Mouse (Mus musculus) kidney, embryonic 15.5 days (tissue): ENCODE measurements around the gene Olfr1352. TPM values are rescaled to one million over a fixed set of nuclear protein-coding genes. Genes with fewer than 3 reads are reported as not detected.
"Not testable (repeated sequence)": the region's sequence is repeated elsewhere in the genome, so short reads cannot be mapped to it uniquely, and the experiment has no call there.

Source experiments
- ATAC-seq: fragments of 200-750 bp; cut with Nextera tagmentation; replicated peaks from 2 replicates; pipeline ENCODE4 v1.8.0; 2017; ENCODE audit warnings: moderate TSS enrichment; ENCODE audit not compliant: low FRiP score
- H3K27ac ChIP-seq: fragments of 300-500 bp; sonication (generic); 2 replicates; pipeline ENCODE4 v1.5.1; 2015; ENCODE audit warnings: mild to moderate bottlenecking, inconsistent platforms
- H3K27me3 ChIP-seq: fragments of 300-500 bp; sonication (generic); 2 replicates; pipeline ENCODE4 v1.6.1; 2015; ENCODE audit warnings: inconsistent platforms
- H3K36me3 ChIP-seq: fragments of 300-500 bp; sonication (generic); 2 replicates; pipeline ENCODE4 v1.6.1; 2015; ENCODE audit warnings: inconsistent platforms
- H3K4me1 ChIP-seq: fragments of 300-500 bp; sonication (generic); 2 replicates; pipeline ENCODE4 v1.6.1; 2015; ENCODE audit warnings: inconsistent platforms
- H3K4me2 ChIP-seq: fragments of 300-500 bp; sonication (generic); 2 replicates; pipeline ENCODE4 v1.6.1; 2015; ENCODE audit warnings: moderate library complexity, mild to moderate bottlenecking, inconsistent platforms
- H3K4me3 ChIP-seq: fragments of 300-500 bp; sonication (generic); replicated peaks from 2 replicates; pipeline ENCODE4 v1.5.1; 2015; ENCODE audit warnings: mild to moderate bottlenecking, inconsistent platforms
- H3K9ac ChIP-seq: fragments of 300-500 bp; sonication (generic); 2 replicates; pipeline ENCODE4 v1.6.1; 2015; ENCODE audit warnings: mild to moderate bottlenecking, inconsistent platforms
- H3K9me3 ChIP-seq: fragments of 300-500 bp; sonication (generic); replicated peaks from 2 replicates; pipeline ENCODE4 v1.6.1; 2016; ENCODE audit warnings: inconsistent platforms
- WGBS: fragments of 180-500 bp; shearing (Covaris S2); methylation state at CpG from one replicate; pipeline ENCODE4 v1.1.7; 2015; ENCODE audit warnings: mixed read lengths; 5-methylcytosine and 5-hydroxymethylcytosine counted together
- polyA plus RNA-seq: library from polyadenylated mRNA; unstranded; fragments of >200 nt; fragmentation: Nextera tagmentation; extraction: Ambion mirVana; gene quantifications from 2 replicates; pipeline ENCODE4 v1.2.1, GENCODE M21; 2015

Olfr1352 gene
- polyA plus RNA-seq, result not detected in 2 replicates

DNA sequence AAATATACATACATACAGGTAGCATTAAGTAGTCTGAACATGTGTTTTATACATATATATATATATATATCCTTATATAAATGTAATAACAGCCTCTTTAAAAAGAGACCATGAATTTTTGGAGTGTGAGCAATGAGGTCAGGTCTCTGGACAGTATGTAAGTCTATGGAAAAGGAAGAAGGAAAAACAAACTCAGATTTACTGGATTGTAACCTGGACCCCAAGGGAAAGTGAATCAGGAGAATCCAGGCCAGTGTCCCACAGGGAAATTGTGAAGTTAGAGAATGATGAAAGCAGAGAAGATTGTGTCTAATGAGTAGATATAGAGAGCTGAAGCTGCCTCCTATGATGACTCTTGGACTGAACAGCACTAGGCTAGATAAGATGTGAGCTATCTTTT, at the start of gene Olfr1352:
Olfr1352 (plus strand) TSS at position 301 of the 400 bp plus-strand sequence.
- no peak within 1 kb of the TSS for H3K4me2 ChIP-seq
- no peak for ATAC-seq
- no peak within 1 kb of the TSS for H3K4me3 ChIP-seq
- no peaks in the 10 kb centered on the region for H3K9me3 ChIP-seq
- H3K27me3 ChIP-seq, result no peaks in the 10 kb centered on the region
- no peak within 1 kb of the TSS for H3K9ac ChIP-seq
- H3K4me1 ChIP-seq, result no peaks in the 10 kb centered on the region
- H3K36me3 ChIP-seq, result no peaks in the 10 kb centered on the region
- no peak within 1 kb of the TSS for H3K27ac ChIP-seq

DNA sequence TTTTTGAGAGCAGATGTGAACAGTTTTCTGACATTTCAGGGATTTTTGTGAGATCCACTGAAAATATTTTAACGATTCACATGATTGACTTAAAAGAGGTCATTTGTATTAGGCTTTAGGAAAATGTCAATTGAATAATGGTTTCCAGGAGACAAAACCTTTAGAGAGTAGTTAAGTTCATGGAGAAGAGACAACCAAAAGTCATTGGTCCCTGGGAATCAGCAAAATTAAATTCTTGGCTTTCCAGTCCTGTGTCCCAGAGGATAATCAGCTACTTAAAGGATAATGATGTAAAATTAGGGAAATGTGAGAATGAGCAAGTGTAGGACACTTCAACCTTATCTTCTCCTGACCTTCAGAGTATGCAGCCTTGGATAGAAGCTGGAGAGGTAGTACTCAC, 30.5 kb upstream of the Olfr1352 start, which contains the start of gene Olfr8:
Olfr8 (plus strand) TSS at position 301 of the 400 bp plus-strand sequence.
- WGBS, result 85% methylated on average over 1 of the region's 1 CpGs

DNA sequence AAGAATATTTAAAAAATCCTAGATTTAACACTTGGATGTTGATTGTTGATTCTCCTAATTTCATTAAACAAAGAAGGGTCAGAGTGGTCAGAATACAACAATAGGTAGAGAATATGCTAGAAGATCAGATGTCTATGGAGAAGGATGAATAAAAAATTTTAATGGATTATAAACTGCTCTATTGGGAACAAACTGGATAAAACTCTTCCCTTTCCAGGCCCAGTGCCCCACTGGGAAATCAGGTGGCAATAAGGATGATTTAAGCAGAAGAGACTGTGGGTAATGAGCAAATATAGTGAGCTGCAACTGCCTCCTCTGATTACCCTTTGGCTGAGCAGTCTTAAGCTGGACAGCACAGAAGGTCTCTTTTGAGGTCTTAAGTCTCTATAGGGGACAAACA, 17.8 kb upstream of the Olfr1352 start, which contains the start of gene Olfr1353:
Olfr1353 (plus strand) TSS at position 301 of the 400 bp plus-strand sequence.
- H3K9me3 ChIP-seq, H3K27ac ChIP-seq, H3K27me3 ChIP-seq, H3K4me3 ChIP-seq, H3K4me1 ChIP-seq, H3K36me3 ChIP-seq, H3K9ac ChIP-seq, H3K4me2 ChIP-seq, ATAC-seq: not testable (repeated sequence)

More for the DNA sequence above, 30.5 kb upstream of the Olfr1352 start, which contains the start of gene Olfr8:
- H3K4me1 ChIP-seq, H3K36me3 ChIP-seq, H3K27ac ChIP-seq, H3K9me3 ChIP-seq, H3K27me3 ChIP-seq, H3K4me2 ChIP-seq, H3K9ac ChIP-seq, H3K4me3 ChIP-seq, ATAC-seq: not testable (repeated sequence)

DNA sequence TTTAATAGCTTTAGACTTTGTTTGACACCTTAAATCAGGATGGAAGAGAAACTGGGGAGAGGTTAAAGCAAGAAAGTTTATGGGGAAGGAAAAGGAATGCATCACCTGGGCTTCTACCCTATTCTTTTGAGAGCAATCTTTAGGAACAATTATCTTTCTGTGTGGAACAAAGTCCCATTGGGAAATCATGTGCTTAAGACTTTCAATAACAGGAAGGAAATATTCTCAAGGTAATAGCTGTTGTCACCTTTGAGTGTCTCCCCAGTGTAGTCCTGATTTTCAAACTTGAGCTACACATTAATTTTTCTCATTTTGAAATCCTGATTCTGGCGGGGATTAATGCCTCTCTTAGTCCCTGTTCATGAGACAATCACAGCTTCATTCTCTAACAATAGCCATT, 31.3 kb downstream of the Olfr1352 start, which contains the start of gene Olfr1351:
Olfr1351 (plus strand) TSS at position 301 of the 400 bp plus-strand sequence.
- 72% methylated on average over 1 of the region's 1 CpGs for WGBS
- no peaks in the 10 kb centered on the region for H3K4me1 ChIP-seq
- no peaks in the 10 kb centered on the region for H3K9me3 ChIP-seq
- H3K27me3 ChIP-seq, result no peaks in the 10 kb centered on the region
- no peak for ATAC-seq
- H3K9ac ChIP-seq, result no peak within 1 kb of the TSS
- H3K4me2 ChIP-seq, result no peak within 1 kb of the TSS
- H3K27ac ChIP-seq, result no peak within 1 kb of the TSS
- H3K4me3 ChIP-seq, result no peak within 1 kb of the TSS
- H3K36me3 ChIP-seq, result no peaks in the 10 kb centered on the region

DNA sequence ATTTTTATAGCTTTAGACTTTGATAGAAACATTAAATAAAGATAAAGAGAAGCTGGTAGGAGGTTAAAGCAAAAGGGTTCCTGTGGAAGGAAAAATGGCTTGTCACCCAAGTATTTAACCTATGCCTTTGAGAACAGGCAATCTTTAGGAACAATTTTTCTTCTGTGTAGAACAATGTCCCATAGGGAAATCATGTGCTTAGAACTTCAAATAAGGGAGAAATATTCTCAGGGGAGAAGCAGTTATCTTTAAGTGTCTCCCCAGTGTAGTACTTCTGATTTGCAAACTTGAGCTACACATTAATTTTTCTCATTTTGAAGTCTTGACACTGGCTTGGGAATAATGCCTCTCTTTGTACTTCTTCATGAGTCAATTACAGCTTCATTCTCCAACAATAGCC, 47.6 kb downstream of the Olfr1352 start, which contains the start of gene Olfr57:
Olfr57 (plus strand) TSS at position 301 of the 400 bp plus-strand sequence.
- Histone ChIP-seq H3K27me3 (no peaks in the 10 kb centered on the region), H3K36me3 (no peaks in the 10 kb centered on the region), H3K4me1 (no peaks in the 10 kb centered on the region), H3K9ac (no peak within 1 kb of the TSS), H3K4me3 (no peak within 1 kb of the TSS), H3K27ac (no peak within 1 kb of the TSS), H3K9me3 (0 out of 2 replicates have a peak, but pooled peaks cover 2% of the 10 kb centered on the region), H3K4me2 (no peak within 1 kb of the TSS)
- no peak for ATAC-seq

Other genes with a start within 250 kb of the Olfr1352 start
- gene Ccdc105, start 228.0 kb upstream of the Olfr1352 start, polyA plus RNA-seq, result not detected in 2 replicates
- 0.49 and 0.81 TPM in 2 replicates for gene Slc1a6, start 200.6 kb upstream of the Olfr1352 start, polyA plus RNA-seq
- gene Olfr1356, start 128.9 kb upstream of the Olfr1352 start, polyA plus RNA-seq, result not detected in 2 replicates
- gene Olfr1355, start 105.5 kb upstream of the Olfr1352 start, polyA plus RNA-seq, result not detected in 2 replicates
- not detected in 2 replicates for gene Olfr1354, start 67.9 kb upstream of the Olfr1352 start, polyA plus RNA-seq
- gene Olfr8, start 30.4 kb upstream of the Olfr1352 start, polyA plus RNA-seq, result not detected in 2 replicates
- gene Olfr1353, start 17.7 kb upstream of the Olfr1352 start, polyA plus RNA-seq, result not detected in 2 replicates
- gene Olfr1351, start 31.4 kb downstream of the Olfr1352 start, polyA plus RNA-seq, result not detected in 2 replicates
- 0.17 TPM in 1 of 2 replicates, not detected in the other for gene Olfr57, start 47.7 kb downstream of the Olfr1352 start, polyA plus RNA-seq
- 27.7 and 27.9 TPM in 2 replicates for gene 2610008E11Rik, start 116.5 kb downstream of the Olfr1352 start, polyA plus RNA-seq
- gene Vmn2r80, start 167.7 kb downstream of the Olfr1352 start, polyA plus RNA-seq, result not detected in 2 replicates